In the genomic region with DNA sequence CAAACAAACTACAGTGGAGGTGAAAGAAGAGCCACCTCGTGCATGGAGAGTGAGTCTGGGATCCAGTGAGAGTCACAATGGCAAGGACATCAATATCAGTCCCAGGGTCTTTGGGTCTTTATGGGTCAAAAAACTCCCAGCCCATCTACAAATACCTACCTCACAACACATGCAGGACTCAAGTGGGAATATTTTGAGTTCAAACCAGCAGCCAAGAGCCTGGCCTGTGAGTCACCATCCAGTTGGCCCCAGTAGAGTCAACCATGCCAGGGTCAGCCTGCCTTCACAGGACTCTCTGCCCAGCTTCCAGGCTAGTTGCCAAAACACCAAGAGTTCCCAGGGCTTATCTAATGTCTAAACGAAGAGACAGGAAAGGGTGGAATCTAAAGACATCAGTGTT, we compare ENCODE assay signal across 20 mouse cellular contexts. TPM values are rescaled to one million over a fixed set of nuclear protein-coding genes. Genes with fewer than 3 reads are reported as not detected.
"Had no signal": no experiment of that assay in that cellular context is flagged by ENCODE, and none has a peak within 500 bp of the region (broad histone marks: within the 10 kb centered on the region; RNA-seq: fewer than 3 reads in every experiment).

No protein-coding gene starts in this region.

RNA-seq across cellular contexts. Expression of a gene that starts 5.7 kb away (rescaled TPM):
- total RNA-seq: gastrocnemius, adult 18-20 months; gastrocnemius, postnatal 10 days; gastrocnemius, postnatal 25 days; gastrocnemius, postnatal 4 days; granulocyte monocyte progenitor cell, adult 5-6 weeks; heart, adult 2 months; heart, postnatal 14 days; heart, postnatal 36 days; hematopoietic stem cell, adult 5-6 weeks; hindbrain, postnatal 0 days; layer of hippocampus, adult 18-20 months; layer of hippocampus, adult 8-10 months; layer of hippocampus, postnatal 14 days; layer of hippocampus, postnatal 36 days; left cerebral cortex, adult 18-20 months; left cerebral cortex, adult 8-10 months; left cerebral cortex, postnatal 10 days; left cerebral cortex, postnatal 25 days; left cerebral cortex, postnatal 4 days; liver, adult 2 months had no signal

RNA-seq across cellular contexts. Expression of a gene that starts 49.3 kb away (rescaled TPM):
- total RNA-seq: gastrocnemius, adult 18-20 months; gastrocnemius, postnatal 10 days; gastrocnemius, postnatal 25 days; gastrocnemius, postnatal 4 days; granulocyte monocyte progenitor cell, adult 5-6 weeks; heart, adult 2 months; heart, postnatal 14 days; heart, postnatal 36 days; hematopoietic stem cell, adult 5-6 weeks; hindbrain, postnatal 0 days; layer of hippocampus, adult 18-20 months; layer of hippocampus, adult 8-10 months; layer of hippocampus, postnatal 14 days; layer of hippocampus, postnatal 36 days; left cerebral cortex, adult 18-20 months; left cerebral cortex, adult 8-10 months; left cerebral cortex, postnatal 10 days; left cerebral cortex, postnatal 25 days; left cerebral cortex, postnatal 4 days; liver, adult 2 months had no signal
